ENCODE assay signal across 32 mouse cellular contexts in the genomic region with DNA sequence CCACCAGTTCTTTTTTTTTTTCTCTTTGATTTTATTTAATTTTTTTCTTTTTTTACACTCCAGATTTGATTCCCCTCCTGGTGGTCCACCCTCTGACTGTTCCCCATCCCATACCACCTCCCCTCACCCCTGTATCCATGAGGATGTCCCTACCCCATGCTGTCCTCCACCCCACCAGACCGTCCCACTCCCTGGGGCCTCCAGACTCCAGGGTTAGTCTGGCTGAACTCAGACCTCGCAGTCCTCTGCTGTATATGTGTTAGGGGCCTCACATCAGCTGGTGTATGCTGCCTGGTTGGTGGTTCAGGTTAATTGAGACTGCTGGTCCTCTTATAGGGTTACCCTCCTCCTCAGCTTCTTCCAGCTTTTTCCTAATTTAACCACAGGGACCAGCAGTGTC.
"Had no signal": no experiment of that assay in that cellular context is flagged by ENCODE, and none has a peak within 500 bp of the region (broad histone marks: within the 10 kb centered on the region; RNA-seq: fewer than 3 reads in every experiment).

No protein-coding gene starts in this region.

- DNase-seq: left cerebral cortex, postnatal 4 days; liver; liver, embryonic 13.5 days; liver, postnatal 0 days; lung, adult 18-20 months; lung, adult 2 months; lung, embryonic 14.5 days; lung, postnatal 10 days; lung, postnatal 14 days; lung, postnatal 36 days; lung, postnatal 4 days; midbrain, embryonic 14.5 days had no signal

- ATAC-seq: liver, embryonic 12.5 days; liver, postnatal 0 days; lung, postnatal 0 days; midbrain, embryonic 13.5 days; midbrain, embryonic 15.5 days; midbrain, embryonic 16.5 days had no signal

- H3K27ac ChIP-seq: limb, embryonic 10.5 days; limb, embryonic 12.5 days; limb, embryonic 13.5 days; limb, embryonic 15.5 days; liver, embryonic 12.5 days; liver, embryonic 13.5 days; liver, embryonic 14.5 days; liver, embryonic 15.5 days; lung, embryonic 15.5 days; macrophage; midbrain, embryonic 10.5 days; midbrain, embryonic 12.5 days; midbrain, embryonic 13.5 days; midbrain, embryonic 15.5 days; neural tube, embryonic 12.5 days had no signal

- H3K4me2 ChIP-seq: limb, embryonic 12.5 days; limb, embryonic 13.5 days; limb, embryonic 15.5 days; liver, embryonic 11.5 days; liver, embryonic 12.5 days; liver, embryonic 13.5 days; liver, embryonic 15.5 days; lung, embryonic 14.5 days; lung, embryonic 15.5 days; midbrain, embryonic 11.5 days; midbrain, embryonic 12.5 days; midbrain, embryonic 13.5 days; midbrain, embryonic 15.5 days; neural tube, embryonic 12.5 days had no signal

- H3K27me3 ChIP-seq: limb, embryonic 12.5 days; limb, embryonic 13.5 days; limb, embryonic 15.5 days; liver, embryonic 12.5 days; liver, embryonic 13.5 days; liver, embryonic 15.5 days; lung, embryonic 15.5 days; megakaryocyte, embryonic 14.5 days; midbrain, embryonic 12.5 days; midbrain, embryonic 13.5 days; midbrain, embryonic 15.5 days; neural tube, embryonic 12.5 days had no signal

- H3K9ac ChIP-seq: limb, embryonic 12.5 days; limb, embryonic 13.5 days; limb, embryonic 15.5 days; liver, embryonic 12.5 days; liver, embryonic 13.5 days; liver, embryonic 14.5 days; liver, embryonic 15.5 days; liver, postnatal 0 days; lung, embryonic 14.5 days; lung, embryonic 15.5 days; midbrain, embryonic 12.5 days; midbrain, embryonic 13.5 days; midbrain, embryonic 15.5 days; neural tube, embryonic 12.5 days had no signal

- H3K4me1 ChIP-seq: limb, embryonic 10.5 days; limb, embryonic 12.5 days; limb, embryonic 13.5 days; limb, embryonic 15.5 days; liver, embryonic 12.5 days; liver, embryonic 13.5 days; liver, embryonic 15.5 days; lung, embryonic 15.5 days; megakaryocyte, embryonic 14.5 days; midbrain, embryonic 10.5 days; midbrain, embryonic 12.5 days; midbrain, embryonic 13.5 days; neural tube, embryonic 12.5 days had no signal

- H3K4me3 ChIP-seq: limb, embryonic 10.5 days; limb, embryonic 12.5 days; limb, embryonic 13.5 days; limb, embryonic 15.5 days; liver, embryonic 12.5 days; liver, embryonic 13.5 days; liver, embryonic 15.5 days; lung, embryonic 15.5 days; megakaryocyte, embryonic 14.5 days; midbrain, embryonic 10.5 days; midbrain, embryonic 12.5 days; midbrain, embryonic 13.5 days; midbrain, embryonic 15.5 days; myocyte; neural tube, embryonic 12.5 days had no signal

- H3K9me3 ChIP-seq: limb, embryonic 10.5 days; limb, embryonic 12.5 days; limb, embryonic 13.5 days; limb, embryonic 15.5 days; liver, embryonic 12.5 days; liver, embryonic 13.5 days; liver, embryonic 15.5 days; lung, embryonic 15.5 days; midbrain, embryonic 10.5 days; midbrain, embryonic 12.5 days; midbrain, embryonic 13.5 days; midbrain, embryonic 15.5 days; neural tube, embryonic 12.5 days had no signal

- H3K36me3 ChIP-seq: limb, embryonic 10.5 days; limb, embryonic 12.5 days; limb, embryonic 13.5 days; limb, embryonic 15.5 days; liver, embryonic 12.5 days; liver, embryonic 13.5 days; liver, embryonic 15.5 days; lung, embryonic 15.5 days; midbrain, embryonic 10.5 days; midbrain, embryonic 12.5 days; midbrain, embryonic 13.5 days; midbrain, embryonic 15.5 days; neural tube, embryonic 12.5 days had no signal
